Mouse (Mus musculus): ENCODE data around the gene Mrpl22.

- TF ChIP-seq POLR2A (IDR thresholded peaks at IDR 0.05; ENCODE audit: low read depth, low read length): no peak
- TF ChIP-seq CTCF (IDR thresholded peaks at IDR 0.05; ENCODE audit: extremely low read depth, insufficient read depth, insufficient read length, insufficient replicate concordance): no peak
These were observed 47.8 kb upstream of the Mrpl22 start for GRCm38 (mm10) chr11:58123711-58124110.
